Mouse (Mus musculus): ENCODE data around the gene Tle4.

- TF ChIP-seq POLR2A (IDR thresholded peaks at IDR 0.05; ENCODE audit: low read depth, low read length) = no peak
- TF ChIP-seq CTCF (conservative IDR thresholded peaks at IDR 0.05 in 1 of 2, IDR thresholded peaks at IDR 0.05 in 1 of 2; ENCODE audit: low read depth in 2 of 2, low read length in 2 of 2) = no peak
These were observed 19.8 kb downstream of the Tle4 start for GRCm38 (mm10) chr19:14578016-14578415.
